Mouse (Mus musculus) spleen, postnatal 4 days (tissue): Measurements from ENCODE around the gene Arhgap9.
A peak's percentile ranks its signal among the peaks of the same experiment; 100 is the strongest.

Experiments
- DNase-seq, 2 experiments: peaks; one replicate each; pipeline ENCODE4 v3.0.0; 2022; ENCODE audit warnings: low spot score in 2 of 2

Gene Arhgap9

GRCm38 (mm10) chr10:127322669-127323068 is 905 bp downstream of the Arhgap9 start:
- no peak for DNase-seq

GRCm38 (mm10) chr10:127323131-127323855 is 1.5 kb downstream of the Arhgap9 start:
- peak in 1 of 2 experiments; percentile 61 for DNase-seq

DNA sequence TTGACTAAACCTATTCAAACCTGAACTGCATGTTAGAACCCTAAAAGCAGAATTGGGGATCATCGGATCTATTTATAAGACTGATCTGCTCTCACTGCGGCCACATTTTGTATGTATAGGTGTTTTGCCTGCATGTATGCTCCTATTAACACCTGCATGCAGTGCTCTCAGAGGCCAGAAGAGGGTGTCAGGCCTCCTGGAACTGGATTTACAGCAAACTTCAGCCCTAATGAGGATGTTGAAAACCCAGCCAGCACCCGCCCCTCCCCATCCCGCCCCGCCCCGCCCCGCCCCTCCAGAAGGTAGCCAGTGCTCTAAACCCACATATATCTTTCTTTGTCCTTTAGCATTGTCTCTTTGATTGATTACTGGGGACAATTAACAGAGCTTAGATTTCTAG is 2.7 kb downstream of the Arhgap9 start:
- DNase-seq = peak; percentile 80 to 85

DNA sequence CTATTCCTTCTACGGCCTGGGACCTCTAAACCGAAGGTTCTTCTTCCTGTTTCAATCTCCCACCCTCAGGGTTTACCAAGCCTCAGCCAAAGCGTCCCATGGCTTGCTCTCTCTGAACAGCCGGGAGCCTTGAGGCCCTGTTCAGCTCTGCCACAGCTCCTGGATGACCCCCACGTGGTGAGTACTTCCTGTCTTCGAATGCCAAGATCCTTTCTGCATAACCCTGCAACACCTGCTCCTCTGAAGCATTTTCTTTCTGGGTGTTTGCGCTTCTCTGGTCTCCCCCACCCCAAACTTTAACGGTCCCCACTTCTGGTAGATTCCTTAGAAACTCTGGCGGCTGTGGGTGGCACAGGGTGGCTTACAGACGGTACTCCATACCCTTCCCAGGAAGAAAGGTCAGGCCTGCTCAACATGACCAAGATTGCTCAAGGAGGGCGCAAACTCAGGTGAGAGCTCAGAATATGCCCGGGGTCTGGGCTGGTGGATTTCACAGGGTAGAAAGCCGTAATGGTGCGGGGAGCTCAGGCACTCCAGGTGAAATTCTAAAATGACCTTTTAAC is 3.8 kb downstream of the Arhgap9 start:
- DNase-seq = no peak

DNA sequence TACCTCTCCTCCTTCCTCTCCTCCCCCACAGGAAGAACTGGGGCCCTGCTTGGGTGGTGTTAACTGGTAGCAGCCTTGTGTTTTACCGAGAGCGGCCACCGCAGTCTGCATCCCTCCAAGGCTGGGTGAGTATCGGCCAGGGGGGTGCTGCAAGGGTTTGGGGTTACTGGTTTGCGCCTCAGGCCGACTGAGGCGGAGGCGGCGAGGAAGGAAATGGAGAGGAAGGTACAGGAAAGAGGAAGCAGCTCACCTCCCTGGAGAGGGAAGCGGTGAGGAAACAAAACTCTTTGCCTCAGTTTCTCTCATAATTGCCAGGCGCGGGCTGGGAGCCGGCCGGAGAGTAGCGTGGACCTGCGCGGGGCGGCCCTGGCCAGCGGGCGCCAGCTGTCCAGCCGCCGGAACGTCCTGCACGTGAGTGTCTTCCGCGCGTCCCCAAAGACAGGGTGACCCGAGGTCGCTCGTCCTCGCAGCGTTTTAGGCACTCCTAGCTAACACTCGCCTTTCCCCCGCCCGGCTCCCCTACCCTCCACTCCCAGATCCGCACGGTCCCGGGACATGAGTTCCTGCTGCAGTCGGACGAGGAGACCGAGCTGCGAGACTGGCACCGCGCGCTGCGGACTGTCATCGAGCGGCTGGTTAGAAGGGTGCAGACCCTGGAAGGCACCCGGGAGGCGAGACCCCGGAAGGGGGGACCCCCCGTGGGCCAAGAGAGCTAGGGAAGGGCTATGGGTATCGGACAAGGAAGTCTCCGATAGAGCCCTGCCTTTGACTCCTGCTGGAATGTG is 4.4 kb downstream of the Arhgap9 start:
- DNase-seq = peak in 1 of 2 experiments; percentile 49

DNA sequence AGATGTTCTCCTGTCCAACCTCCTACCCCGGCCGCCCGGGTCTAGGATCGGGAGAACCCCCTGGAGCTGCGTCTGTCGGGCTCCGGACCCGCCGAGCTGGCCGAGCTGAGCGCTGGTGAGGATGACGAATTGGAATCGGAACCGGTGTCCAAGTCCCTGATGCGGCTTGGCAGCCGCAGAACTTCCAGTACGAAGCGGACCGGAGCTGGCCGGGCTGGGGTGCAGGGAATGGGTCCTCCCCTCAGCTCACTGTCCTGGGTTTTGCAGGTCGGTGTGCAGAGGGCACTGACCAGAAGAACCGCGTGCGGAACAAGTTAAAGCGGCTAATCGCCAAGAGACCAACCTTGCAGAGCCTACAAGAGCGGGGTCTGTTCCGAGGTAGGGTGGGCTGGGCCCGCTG is 5.1 kb downstream of the Arhgap9 start:
- no peak for DNase-seq

DNA sequence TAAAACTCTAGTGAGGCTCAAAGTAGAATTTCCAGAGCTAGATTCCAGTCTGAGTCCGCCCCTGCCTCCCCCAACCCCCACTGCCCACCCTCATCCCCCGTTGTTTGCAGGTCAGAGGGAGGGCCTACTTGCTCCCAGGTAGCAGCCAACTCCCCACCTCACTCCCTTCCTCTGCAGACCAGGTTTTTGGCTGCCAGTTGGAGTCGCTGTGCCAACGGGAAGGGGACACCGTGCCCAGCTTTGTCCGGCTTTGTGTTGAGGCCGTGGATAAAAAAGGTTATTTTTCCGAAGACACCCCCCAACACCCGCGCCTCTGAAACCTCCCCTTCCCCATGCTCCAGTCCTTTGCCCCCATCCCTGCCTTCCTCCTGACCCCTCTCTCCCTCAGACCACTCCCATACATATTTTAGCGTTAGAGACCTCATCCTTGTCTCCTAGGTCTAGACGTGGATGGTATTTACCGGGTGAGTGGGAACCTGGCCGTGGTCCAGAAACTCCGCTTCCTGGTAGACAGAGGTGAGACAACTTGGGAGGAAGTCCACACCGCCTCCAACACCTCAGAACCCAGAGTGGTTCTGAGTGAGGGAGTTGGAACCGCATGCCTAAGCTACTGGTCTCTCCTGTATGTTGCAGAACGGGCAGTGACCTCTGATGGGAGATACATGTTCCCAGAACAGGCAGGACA is 5.8 kb downstream of the Arhgap9 start:
- DNase-seq = no peak

DNA sequence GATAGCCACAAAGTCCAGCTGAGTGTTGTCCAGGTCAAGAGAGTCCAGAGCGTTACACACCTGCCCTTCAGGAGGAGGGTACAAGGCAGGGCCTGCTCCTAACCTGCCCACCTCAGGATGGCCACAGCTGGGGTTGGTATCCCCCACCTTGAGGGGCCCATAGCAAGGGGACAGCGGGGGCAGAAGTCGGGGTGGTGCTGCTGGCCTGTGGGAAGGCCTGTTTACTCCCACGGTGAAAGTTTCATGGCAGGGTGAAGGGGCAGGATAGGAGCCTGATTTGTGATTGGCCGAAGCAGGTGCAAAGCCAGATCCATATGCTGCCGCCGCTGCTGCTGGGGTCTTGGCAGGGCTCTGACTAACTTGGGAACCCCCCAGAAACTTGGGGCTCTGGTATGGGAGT is 8.4 kb downstream of the Arhgap9 start:
- DNase-seq = no peak

- DNase-seq = peak in 1 of 2 experiments; percentile 64
Measured at GRCm38 (mm10) chr10:127332211-127332874, 10.6 kb downstream of the Arhgap9 start.

DNA sequence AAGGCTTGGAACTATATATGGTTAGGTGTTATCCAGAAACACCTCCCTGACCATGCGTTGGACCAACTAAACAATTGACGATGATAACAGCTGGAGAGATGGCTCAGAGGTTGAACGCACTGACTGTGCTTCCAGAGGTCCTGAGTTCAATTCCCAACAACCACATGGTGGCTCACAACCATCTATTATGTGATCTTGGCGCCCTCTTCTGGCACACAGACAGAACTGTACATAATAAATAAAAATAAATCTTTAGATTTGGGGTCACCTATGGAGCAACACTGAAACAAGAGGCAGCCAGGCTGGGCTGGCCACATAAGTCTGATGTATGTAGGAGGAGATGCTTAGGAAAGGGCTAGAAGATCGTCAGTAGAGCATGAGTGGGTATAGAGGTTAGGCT is 11.4 kb downstream of the Arhgap9 start:
- DNase-seq = no peak

GRCm38 (mm10) chr10:127335271-127335670 is 13.5 kb downstream of the Arhgap9 start:
- no peak for DNase-seq

- no peak for DNase-seq
Measured at GRCm38 (mm10) chr10:127336952-127337351, 15.2 kb downstream of the Arhgap9 start.

GRCm38 (mm10) chr10:127337536-127338099 is 15.9 kb downstream of the Arhgap9 start:
- no peak for DNase-seq

GRCm38 (mm10) chr10:127338930-127339682 is 17.3 kb downstream of the Arhgap9 start:
- DNase-seq = peak; percentile 84 to 91

- DNase-seq = no peak
Measured at GRCm38 (mm10) chr10:127339683-127340576, 18.2 kb downstream of the Arhgap9 start.

DNA sequence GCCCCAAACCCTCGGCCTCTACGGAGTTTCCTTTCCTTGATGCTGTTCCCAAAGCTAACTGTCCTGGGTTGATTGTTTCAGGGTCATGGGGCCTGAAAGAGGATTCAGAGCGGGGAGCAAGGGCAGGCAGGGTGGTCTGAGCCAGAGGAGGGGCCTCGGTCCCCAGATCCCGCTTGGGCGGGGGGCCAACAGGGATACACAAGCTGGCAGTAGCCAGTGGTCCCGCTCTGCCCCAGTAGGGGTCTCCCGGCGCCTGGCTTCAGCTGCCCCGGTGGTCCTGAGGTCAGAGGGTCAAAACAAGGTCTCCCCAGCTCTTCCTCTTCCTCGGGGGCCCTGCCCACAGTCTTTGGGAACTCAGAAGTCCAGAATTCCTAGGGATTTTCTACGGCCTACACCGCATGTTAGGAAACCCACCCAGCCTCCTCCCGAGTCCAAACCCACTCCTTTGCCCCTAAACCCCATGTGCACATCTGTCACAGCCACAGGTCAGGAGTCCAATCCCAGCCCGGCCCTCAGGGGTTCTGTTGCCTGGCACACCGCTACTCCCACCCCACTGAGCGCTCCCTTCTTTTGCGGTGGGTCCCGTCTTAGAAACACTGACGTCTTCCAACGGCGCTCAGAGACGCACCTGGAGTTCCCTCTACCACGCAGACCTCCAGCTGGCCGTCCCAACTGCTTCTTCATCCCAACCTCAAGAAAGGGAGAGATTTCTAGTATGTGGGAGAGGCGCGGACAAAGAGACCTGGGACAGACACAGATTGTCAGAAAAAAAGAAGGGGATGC is 19.0 kb downstream of the Arhgap9 start:
- no peak for DNase-seq

DNA sequence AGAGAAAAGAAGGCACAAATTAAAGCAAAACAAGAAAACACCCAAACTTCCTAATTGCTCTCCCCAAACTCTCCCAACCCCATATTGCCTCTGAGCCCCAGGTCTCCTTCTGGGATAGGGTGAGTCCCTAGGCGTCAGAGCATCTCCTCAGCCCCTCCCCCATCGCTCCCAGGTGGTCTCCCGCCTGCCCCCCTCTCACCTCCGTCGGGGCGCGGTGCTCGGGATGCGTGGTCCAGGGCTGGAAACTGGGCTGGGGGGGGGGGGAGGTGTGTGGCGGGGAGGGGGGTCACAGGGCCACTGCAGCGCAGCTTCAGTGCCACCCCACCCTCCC is 19.6 kb downstream of the Arhgap9 start:
- no peak for DNase-seq

DNA sequence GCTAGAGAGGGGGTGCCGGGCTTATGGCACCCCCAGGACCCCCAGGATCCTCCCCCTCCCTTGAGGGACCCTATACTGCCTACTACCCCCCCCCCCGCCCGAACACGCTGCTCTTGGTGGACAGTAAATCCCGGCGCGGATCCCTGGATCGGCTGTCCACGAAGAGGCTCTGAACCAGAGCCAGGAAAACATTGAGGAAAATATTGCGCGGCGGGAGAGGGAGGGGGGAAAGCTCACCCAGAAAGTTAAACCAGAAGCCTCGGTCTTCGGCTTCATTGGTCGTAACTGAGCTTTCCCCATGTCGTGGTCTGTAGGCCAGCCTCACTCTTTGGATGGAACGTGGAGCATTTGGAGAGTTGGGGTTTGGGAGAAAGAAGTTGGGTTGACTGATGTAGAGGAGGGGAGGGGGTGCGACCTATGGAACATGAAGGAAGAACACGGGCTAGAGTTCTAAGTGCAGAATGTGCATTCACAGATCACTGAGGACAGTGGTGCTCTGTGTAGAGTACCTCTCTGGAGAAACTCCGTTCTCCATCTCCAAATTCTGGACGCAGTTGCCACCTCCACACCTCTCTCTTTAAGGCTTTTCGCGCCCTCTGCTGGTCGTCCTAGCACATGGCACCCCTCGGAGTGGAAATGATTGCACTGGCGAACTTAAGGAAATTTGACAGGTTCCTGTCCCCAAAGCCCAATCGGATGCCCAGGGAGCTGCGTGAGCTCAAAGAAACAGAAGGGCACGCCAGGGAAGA is 20.3 kb downstream of the Arhgap9 start, which contains the start of gene Gli1:
Gli1 (minus strand) TSS at position 84 of the 749 bp plus-strand sequence.
- peak; percentile 80 to 94 for DNase-seq
